Mouse (Mus musculus): Measurements from ENCODE around the gene Oser1.
"Not testable (repeated sequence)": the region's sequence is repeated elsewhere in the genome, so short reads cannot be mapped to it uniquely, and the experiment has no call there.

Oser1 gene

DNA sequence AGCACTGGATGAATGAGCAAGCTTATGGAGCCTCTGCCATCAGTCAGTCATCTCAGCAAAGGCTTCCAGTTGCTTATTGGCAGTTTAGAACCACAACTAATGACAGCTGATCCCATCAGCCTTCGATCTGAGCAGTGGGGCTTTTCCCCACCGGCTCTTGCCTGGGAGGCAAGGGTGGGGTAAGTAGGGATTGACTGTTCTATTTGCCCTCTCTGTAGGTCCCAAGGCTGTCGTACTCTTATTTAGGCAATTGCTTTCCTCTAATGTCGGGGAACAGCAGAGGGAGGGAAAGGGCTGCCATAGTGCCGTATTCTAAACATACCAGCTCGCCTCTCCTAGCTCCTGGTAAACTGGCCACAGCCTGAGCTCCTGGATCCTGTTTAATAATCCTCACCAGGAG is at the start of gene Oser1:
Oser1 (minus strand) TSS at position 101 of the 400 bp plus-strand sequence.
- DNase-seq (ENCODE audit: low read depth), result no peak

DNA sequence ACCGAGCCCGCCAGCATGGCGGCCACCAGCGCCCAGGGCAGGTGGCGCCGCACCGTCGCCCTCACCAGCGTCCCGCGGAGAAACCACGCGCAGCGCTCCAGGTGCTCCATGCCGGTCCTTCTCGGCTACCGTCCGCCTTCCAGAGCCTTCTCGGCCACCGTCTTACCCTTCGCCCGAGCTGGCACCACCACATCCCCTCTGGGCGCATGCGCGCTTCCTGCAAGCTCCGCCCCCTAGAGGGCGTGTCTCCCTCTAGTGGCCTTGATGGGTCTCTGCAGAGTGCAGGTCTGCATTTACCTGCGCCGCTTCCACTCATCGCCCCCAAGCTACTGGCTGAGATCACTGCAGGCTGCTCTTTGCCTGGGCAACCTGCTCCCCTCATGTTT is 48.0 kb upstream of the Oser1 start, which contains the start of gene Fitm2:
Fitm2 (minus strand) TSS at position 164 of the 386 bp plus-strand sequence.
- DNase-seq (ENCODE audit: low read depth), result peak; percentile 87

DNA sequence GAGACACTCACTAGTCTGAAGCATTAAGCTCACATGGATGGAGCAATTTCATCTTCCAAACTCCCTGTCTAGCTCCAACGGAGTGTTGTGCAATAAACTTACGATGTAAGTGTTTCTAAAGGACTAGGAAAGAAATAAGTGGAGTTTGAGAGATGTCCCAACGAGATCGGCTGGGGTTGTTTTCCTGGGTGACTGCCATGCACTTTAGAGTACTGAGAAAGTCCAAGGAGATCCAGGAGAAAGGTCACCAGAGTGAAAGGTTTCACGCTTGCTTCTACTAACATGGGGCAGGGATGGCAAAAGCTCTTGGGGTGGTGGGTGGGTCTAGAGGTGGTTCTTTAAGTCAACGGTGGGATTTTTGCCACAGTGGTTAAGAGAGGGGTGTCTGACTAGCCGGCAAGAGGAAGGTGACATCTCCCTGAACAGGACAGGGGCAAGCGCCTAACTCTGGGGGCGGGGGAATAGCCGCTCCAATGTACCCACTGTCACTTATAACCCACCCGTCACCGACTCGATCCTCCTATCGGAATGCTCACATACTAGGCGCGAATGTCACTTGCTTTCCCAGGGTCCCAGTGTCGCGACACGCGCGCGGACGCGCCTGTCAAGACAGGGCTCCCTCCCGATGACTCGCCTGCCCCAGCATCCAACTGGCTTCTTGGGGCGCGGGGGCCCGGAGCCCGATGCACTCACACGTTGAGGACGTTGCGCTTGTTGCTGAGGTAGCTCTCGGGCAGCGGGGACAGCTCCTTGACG is 47.4 kb upstream of the Oser1 start:
- no peak for DNase-seq (ENCODE audit: low read depth)

DNA sequence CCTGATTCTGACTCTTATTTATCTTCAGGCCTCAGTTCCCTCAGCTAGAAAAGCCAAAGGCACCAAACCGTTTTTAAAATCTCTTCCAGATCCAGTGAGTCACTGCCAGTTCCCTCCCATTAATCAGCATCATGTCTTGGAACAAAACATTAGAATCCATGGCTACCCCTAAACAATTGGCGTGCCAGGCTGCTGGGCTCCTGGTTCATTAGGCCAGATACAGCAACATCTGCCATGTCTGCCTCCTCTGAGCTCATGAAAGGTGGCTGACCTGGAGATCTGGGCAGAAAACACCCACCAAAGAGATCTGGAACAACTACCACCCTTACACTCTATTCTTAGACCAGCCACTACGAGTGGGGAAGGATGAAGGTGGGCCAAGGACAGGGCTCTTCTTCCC is 46.6 kb upstream of the Oser1 start:
- peak; percentile 53 for DNase-seq (ENCODE audit: low read depth)

DNA sequence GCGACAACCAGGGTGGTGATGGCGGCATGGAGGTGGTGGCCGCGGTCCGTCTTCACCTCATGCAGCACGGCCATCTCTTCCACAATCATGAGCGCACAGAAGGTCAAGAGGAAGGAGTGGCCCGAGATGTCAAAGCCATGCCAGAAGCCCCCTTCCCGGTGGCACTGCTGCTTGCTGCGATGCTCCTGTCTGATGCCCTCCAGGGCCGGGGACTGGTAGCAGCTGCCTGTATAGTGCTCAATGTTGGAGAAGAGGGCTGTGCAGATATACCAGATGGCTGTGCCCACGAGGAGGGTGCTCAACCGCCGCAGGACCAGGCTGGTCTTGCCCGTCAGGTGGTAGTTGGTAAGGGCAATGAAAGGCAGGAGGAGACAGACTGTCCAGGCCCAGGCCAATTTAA is 45.2 kb upstream of the Oser1 start:
- DNase-seq (ENCODE audit: low read depth), result no peak

DNA sequence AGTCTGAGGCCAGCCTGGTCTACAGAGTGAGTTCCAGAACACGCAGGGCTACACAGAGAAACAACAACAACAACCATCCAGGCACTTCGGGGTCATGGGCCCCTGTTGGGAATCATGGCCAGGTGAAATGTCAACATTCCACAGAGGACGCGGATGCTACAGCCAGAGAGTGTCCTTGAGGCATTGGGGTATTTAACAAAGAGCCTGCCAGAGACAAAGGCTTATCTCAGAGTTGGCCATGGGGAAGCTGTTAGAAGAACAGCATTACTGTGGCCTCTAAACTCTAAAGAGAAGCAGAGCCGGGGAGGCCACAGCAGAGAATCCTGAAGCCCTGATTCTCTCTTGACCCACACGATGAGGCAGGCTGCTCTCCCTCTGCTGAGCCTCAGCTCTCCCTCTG is 44.4 kb upstream of the Oser1 start:
- DNase-seq (ENCODE audit: low read depth), result no peak

DNA sequence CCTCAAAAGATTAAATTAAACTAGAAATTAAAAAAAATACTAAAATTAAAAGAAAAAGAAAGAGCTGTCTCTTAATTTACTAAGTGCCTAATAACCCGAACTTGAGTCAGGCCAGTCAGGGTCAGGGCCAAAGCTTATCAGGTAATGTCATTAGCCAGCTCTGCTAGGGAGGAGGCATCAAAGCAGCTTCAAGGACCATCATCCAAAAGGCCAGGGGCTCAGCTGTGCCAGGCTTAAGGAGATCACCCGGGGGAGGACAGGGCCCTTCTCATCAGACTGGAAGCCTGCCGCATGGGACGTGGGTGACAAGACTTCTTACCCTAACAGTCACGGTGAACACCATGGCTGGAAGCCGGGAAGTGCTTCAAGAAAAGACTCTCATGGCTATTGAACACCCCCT is 43.1 kb upstream of the Oser1 start:
- DNase-seq (ENCODE audit: low read depth), result no peak

DNA sequence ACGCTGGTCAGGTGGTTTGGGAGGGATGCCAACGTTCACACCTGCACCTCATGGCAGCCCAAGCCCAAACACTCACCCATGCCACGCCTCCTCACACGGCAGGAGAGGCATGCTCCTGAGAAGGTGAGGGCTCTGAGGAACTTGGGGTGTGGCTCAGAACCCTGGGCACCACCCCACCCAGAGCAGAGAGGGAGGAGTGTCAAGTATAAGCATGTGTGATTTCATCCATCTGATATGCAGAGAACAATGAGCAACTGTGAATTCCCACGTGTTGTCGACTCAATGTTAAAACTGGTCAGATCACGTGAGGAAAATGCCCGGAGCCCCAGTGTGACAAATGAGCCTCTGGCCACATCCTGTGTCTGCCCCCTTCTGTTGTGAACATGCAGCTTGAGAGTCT is 42.3 kb upstream of the Oser1 start:
- DNase-seq (ENCODE audit: low read depth), result no peak

DNA sequence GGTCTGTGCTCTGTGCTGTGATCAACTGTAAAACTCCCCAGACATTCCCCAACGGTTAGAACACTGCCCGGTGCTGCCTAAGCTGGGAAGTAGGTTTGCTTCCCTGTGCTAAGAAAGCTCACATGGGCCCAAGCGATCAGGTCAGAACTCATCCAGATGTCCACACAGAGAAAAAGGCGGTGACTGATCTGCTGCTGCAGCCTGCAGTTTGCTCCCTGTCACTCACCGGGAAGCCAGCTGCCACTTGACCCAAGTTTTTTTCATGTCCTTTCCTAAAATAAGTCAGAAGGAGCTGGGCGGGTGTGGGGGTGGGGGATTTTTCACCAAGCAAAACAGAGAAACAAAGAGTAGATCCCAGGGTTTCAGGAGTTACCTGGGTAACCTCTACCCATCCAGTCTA is 40.1 kb upstream of the Oser1 start:
- DNase-seq (ENCODE audit: low read depth), result no peak

DNA sequence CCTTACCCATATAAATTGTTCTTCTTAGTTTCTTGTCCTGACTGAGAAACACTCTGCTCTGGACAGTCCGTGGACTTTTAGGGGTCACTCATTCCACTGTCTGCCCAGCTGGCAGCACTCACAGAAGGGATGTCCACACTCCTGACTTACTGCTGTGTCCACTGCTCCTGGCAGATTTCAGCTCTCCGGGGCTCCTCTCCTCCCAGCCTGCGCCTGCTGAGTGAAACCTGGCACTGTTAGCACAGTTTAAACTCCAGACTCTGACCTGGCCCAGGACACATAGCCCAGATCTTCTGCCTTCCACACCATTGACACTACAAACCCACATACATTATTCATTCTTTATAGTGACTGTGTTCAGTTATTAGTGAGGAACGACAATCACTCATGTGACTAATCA is 39.5 kb upstream of the Oser1 start:
- DNase-seq (ENCODE audit: low read depth), result no peak

DNA sequence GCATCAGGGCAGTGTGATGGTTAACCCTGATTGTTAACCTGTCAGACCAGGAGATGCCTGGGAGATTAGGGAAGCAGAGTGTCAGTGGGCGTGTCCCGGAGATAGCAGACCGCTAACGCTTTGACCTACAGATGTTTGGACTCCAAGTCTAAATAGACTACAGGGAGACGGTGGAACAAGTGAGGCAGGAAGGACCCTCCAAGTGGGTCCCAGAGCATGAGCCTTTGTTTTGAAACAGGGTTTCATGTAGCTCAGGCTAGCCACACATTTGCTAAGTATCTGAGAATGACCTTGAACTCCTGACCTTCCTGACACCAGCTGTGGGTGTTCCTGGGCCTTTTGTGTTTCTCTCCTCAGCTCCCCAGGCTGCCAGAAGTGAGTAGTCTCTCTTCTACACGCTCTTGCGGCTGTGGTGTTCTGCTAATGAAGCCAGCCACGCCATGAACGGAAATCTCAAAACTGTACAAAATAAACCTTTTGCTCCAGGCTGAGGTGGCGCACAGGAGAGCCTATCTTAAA is 38.8 kb upstream of the Oser1 start:
- DNase-seq (ENCODE audit: low read depth), result no peak

DNA sequence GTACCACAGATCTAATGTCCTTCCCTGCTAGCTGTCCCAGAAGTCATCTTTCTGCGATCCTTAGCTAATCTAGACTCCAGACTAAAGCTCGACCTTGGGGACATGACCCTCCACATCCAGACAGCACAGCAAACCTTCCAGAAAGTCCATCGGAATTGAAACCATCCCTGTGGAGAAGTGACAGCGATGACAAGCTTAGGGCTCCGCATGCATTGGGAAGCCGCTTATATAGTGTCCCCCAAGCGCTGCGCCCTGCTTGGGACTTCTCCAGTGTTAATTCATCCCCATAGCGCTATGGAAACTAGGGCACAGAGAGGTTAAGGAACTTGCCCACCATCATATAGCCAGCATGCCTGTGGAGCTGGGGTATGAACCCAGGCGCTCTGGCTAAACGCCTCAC is 38.3 kb upstream of the Oser1 start:
- DNase-seq (ENCODE audit: low read depth), result no peak

DNA sequence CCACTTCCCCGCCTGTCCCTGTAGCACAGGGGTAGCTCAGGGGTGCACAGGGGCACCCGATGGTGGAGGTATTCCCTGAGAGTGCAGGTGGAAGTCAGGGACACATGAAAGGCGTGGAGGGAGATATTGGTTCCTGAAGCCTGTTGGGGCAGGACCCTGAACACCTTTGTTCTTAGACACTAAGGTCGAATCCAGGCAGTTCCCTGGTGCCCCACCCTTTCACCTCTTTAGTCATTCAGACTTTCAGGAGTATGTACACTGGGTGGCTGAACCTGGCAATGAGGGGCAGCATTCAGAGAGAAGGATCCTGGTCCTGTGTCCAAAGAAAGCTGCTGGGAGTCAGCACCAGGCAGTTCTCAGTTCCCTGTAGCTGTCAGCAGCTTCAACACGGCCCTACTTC is 37.9 kb upstream of the Oser1 start:
- no peak for DNase-seq (ENCODE audit: low read depth)

DNA sequence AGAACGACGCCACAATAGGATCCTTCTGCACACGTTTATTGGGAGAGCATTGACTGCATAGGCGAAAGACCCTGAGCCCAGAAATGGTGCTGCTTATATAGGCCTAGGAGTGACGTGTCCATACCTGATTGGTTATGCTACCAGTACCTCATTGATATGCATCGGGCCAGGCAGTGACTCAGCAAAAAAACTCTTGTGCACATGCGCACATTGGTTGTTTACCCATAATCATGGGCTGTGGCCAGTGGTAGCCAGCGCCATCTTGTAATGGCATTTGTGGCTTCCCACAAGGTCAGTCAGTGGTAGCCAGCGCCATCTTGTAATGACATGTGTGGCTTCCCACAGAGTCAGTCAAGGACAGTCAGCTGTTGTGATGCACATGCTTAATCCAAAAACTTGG is 36.8 kb upstream of the Oser1 start:
- DNase-seq (ENCODE audit: low read depth), result not testable (repeated sequence)

DNA sequence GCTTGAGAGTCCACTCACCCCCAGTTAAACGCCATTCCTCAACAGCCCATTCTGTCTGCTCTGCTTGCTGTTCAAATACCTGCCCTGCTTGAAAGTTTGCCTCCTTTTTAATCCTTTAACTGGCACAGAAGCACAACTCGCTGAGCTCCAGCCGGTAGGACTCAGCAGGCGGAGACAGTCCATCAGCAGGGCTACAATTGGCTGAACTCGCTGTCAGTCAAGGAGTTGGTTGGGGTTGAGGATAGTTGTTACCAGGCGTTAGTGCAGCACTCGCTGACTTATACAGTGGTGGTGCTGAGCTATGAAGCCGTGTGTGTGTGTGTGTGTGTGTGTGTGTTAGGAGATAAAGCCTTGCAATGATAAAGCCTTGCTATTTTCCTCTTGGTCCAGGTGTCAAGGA is 36.1 kb upstream of the Oser1 start:
- no peak for DNase-seq (ENCODE audit: low read depth)

DNA sequence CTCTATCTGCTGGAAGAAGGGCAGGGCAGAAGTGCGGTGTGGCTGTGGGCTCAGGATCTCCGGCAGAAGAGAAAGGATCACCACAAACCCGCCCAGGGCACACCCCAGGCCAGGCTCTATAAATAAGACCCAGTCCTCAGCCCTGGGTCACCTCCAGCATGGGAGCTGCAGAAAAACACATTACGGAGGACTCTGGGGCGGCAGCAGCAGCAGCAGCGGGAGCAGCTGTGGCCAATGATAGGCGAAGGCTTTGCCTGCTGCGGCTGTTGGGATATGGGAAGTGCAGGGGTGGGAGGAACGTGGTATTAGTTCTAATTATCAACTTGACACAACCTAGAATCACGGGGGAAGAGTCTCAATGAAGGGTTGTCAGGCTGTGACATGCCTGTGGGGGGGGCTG is 34.9 kb upstream of the Oser1 start:
- DNase-seq (ENCODE audit: low read depth), result no peak

DNA sequence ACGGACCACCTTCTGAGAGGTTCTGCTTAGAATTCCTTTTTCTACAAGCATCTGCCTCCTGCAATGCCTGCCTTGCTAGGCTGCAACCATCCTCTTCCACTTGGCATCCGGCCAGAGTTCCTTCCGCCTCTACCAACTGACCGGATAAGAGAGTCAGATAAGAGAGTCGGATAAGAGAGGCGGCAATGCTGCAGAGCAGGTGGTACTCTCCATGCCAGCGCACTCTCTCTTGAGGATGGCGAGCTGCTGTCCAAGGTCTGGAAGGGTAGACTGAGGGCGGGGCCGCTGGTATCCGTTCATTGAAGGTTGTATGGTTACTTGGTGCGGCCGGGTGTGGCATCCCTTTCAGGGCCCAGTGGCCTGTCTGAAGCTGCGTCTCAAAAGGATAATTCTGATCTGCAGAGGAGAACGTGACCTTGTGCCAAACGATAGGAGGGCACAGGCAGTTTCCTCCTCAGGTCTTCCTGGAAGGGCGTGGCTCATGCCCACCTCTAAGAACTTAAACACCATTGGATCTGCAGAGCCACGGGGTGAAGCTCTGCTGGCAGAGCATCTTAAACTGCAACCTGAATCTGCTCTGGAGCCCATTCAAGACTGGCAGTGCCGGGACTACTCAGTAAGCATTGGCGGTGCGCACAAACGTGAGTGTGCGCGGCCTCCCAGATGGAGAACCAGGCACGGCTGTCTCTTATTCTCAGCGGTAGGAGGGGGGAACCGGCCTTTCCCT is 34.2 kb upstream of the Oser1 start:
- no peak for DNase-seq (ENCODE audit: low read depth)

DNA sequence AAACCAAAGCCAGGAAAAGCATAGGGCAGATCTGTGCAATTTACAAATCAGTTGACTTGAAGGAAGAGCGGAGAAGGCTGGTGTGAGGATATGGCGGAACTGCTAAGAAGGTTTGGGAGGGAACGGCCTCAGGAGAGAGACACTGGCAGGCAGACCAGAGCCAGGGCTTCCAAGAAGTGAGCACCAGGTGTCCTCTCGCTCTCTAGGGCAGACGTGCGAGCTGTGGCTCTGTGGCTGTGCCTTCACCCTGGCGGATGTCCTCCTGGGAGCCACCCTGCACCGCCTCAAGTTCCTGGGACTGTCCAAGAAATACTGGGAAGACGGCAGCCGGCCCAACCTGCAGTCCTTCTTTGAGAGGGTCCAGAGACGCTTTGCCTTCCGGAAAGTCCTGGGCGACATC is 28.9 kb upstream of the Oser1 start:
- DNase-seq (ENCODE audit: low read depth), result no peak

DNA sequence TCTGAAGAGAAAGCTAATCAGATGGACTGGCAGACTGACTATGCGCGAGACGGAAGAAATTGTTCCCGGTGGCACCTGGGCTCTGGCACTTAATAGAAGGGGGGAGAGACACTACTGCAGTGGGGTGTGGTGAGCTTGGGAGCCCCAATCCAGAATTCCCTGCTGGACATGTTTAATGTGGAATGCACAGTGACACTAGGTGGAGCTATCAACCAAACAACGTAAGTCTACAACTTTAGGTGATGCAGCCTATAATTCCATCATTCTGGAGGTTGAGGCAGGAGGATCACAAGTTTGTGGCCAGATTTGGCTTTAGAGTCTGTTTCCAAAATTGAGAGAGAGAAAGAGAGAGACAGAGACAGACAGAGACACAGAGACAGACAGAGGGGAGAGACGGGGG is 28.2 kb upstream of the Oser1 start:
- no peak for DNase-seq (ENCODE audit: low read depth)

DNA sequence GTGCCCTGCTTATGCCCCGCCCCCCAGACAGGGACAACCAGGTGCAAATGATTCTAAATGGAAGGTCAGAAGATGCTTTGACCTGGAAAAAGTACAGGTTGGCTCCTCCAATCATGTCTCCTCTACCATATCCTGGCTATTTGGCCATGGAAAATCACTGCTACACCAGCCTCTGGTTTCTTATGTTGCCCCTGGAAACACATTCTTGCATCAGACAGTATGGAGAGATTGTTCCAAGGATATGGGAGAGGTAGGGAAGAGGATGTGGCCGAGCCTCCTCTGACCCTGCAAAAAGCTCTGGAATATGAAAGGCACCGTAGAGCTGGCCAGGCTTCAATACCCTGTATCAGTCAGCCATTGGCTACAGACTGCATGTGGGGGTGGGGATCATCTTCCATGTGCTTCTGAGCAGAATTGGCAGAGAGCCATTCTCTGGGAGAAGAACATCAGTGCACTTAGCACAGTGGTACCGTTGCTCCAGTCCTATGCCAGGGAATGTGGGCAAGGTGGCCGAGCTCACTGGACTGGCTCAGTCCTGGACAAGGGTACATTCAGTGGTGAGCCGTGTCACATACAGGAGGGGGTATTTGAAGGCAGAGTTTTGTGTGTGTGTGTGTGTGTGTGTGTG is 26.3 kb upstream of the Oser1 start:
- DNase-seq (ENCODE audit: low read depth), result no peak

DNA sequence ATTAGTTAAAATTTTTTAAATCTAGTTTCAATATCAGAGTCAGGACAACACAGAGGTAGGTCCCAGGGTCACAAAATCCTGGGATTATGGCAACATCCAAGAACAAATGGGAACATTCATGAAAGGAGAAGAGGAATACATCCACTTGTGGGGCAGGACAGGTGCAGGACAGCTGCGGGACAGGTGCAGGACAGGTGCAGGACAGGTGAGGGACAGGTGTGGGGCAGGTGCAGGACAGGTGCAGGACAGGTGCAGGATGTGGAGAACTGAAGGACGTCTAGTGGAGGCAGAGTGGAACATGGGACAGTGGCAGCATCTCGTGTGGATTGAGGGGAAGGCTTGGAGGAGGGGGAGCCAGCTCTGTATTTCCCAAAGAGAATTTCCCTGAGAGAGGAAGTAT is 24.8 kb upstream of the Oser1 start:
- no peak for DNase-seq (ENCODE audit: low read depth)

DNA sequence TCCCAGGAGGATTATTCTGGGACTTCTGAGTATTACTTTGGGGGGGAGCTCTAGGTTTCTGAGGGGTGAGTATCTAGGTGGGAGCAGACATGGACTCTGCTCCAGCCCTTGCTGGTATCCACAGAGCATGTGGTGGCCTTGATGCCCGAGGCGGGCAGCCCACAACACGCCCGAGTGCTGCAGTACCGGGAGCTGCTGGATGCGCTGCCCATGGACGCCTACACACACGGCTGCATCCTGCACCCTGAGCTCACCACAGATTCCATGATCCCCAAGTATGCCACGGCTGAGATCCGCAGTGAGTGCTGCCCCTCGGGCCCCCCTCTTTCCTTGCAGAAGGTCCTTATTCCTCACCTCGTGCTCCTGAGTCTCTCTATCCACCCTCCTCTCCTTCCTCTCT is 22.9 kb upstream of the Oser1 start:
- no peak for DNase-seq (ENCODE audit: low read depth)

DNA sequence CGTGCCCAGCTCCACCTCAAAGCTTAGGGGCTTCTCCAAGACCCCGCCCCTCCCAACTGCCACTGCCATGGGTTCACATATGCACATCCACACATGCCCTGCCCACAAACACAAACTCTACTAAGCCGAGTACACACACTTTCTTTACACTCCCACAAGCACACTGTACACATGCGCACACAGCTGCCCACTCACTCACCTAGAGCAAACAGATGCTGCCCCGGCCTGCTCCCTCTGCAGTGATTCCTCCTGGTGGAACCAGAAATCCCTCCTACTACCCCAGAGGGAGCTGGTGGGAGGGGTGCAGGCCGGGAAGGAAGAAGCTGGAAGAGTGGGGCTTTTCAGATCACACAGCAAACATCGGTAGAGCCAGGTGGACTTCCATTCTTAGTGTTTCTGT is 19.5 kb upstream of the Oser1 start:
- DNase-seq (ENCODE audit: low read depth), result no peak
